Mouse (Mus musculus): ENCODE data around the gene Fndc9.

Fndc9 gene

GRCm38 (mm10) chr11:46235334-46235733, at the start of gene Fndc9:
TSS of gene Fndc9 (plus strand) at chr11:46235531.
- DNase-seq = no peak

DNA sequence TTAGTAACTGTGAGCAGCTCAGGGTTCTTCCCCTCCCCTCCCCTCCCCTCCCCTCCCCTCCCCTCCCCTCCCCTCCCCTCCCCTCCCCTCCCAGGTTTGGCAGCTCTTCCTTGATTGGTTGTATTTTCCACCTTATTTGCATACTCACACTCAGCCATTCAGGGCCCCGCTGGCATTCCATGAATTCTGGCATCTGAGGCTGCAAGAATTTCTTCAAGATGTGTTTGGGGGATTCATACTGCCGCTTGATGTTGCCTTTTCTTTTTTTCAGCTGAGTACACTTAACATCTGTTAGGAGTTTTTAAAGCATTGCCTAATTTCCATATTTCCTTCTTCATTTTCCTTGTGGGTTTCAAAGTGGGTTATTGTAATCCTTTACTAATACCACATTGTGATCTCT, 47.0 kb upstream of the Fndc9 start:
- DNase-seq = no peak

GRCm38 (mm10) chr11:46194175-46194574, 41.2 kb upstream of the Fndc9 start:
- DNase-seq = no peak

GRCm38 (mm10) chr11:46200664-46201063, 34.7 kb upstream of the Fndc9 start:
- peak; percentile 37 for DNase-seq

- DNase-seq = no peak
Measured at GRCm38 (mm10) chr11:46201636-46202546, 33.4 kb upstream of the Fndc9 start.

DNA sequence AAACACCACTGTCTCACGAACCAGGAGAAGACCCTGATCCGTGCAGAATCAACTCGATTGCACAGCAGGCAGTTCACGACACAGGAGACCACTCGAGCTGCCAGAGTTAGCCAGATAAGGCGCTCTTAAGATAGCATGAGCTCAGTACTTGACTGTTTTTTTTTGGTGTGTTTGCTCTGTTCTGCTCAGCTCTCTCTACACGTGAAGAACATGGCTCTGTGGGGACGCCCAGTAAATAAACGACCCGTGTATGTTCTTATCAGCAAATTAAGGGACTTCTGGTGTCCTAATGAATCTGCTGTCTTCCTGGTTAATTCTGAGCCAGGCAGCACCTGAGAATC, 32.8 kb upstream of the Fndc9 start:
- no peak for DNase-seq

GRCm38 (mm10) chr11:46204841-46205240, 30.5 kb upstream of the Fndc9 start:
- DNase-seq = no peak

- DNase-seq = no peak
Measured at GRCm38 (mm10) chr11:46205639-46206409, 29.5 kb upstream of the Fndc9 start.

GRCm38 (mm10) chr11:46209884-46210283, 25.4 kb upstream of the Fndc9 start:
- no peak for DNase-seq

DNA sequence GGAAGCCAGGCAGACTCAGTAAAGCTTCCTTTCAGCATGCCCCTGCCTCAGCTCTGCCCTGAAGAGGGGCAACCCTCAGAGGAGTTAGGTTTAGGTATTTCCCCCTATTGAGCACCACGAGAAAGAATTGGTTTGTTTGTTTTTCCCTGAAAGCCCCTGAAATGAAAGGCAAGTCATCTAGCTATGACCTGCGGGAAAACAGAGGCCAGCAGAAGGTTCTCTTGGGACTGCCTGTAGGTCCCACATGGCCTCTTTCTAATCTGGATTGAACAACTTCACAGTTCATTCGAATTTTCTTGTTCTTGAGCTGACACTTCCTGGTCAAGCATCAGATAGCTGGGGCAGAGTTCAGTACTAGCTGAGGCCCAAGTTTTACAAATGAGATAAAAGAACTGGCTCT, 23.5 kb upstream of the Fndc9 start:
- no peak for DNase-seq

GRCm38 (mm10) chr11:46213844-46214243, 21.5 kb upstream of the Fndc9 start:
- no peak for DNase-seq

GRCm38 (mm10) chr11:46214368-46215230, 20.7 kb upstream of the Fndc9 start:
- DNase-seq = no peak

DNA sequence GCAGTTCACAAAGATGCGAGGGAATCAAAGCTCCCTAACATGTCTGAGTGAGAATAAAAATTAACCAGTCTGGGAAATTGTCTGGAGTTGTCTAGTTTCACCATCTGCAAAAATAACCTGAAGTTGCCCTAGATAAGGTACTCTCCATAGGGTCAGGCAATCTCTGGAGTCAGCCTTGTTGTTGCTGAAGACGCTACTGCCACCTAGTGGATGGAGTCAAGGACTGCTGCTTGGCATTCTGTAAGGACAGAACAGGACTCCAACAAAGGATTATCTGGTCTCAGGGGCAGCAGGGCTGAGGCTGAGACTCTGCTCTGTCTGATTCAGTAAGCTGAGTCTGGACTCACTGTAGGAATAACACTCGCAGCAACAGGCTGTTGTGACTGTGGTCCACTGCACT, 20.0 kb upstream of the Fndc9 start:
- peak; percentile 57 for DNase-seq

DNA sequence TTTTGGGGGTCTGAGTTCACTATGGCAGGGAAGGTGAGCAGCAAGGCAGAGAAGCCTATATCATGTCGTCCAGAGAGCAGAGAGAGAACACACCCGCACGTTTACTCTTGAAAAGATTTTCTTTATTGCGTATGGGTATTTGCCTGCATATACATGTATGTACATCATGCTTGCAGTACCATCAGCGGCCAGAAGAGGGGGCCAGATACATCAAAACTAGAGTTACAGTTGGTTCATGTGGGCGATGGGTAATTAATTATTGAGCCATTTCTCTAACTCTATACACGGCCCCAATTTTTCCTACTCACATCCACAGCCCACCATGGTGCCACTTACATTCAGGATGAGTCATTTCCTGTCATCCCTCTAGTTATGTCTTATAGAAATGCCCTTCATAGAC, 18.7 kb upstream of the Fndc9 start:
- DNase-seq = no peak

DNA sequence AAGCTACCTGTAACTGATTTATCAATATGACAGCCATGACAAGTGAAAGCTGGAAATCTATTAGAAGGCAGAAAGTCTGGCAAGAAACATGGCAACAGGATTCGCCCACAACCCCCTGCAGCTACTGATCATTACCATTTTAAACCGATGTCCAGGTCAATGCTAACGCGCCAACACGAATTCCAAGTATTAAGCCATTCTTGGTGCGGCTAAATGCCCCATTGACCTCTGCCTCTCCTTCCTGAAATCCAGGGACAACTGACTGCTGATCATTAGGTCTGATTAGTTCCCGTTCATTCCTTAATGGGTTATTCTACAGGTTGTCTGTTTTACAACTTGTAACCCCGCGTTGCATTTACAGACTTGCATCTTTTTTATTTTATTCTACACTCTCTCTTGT, 17.6 kb upstream of the Fndc9 start:
- DNase-seq = no peak

DNA sequence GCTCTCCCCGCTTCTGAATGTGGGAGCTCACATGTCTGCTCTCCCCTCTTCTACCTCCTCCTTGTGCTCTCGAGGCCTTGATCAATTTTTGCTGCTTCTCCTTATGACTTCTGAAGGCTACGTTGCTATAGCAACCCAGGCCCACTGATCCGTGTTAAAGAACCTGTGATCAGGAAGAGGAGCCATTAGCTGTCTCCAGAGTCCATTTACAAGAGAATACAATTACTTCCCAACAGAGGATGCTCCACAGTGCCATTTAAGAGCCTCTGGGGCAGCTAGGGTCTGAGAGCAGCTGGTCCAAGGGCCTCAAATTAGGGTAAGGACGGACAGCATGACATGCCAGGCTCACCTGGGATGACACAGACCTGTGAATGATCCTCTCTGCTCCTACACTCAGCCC, 16.7 kb upstream of the Fndc9 start:
- no peak for DNase-seq

- DNase-seq = no peak
Measured at GRCm38 (mm10) chr11:46219380-46219779, 16.0 kb upstream of the Fndc9 start.

DNA sequence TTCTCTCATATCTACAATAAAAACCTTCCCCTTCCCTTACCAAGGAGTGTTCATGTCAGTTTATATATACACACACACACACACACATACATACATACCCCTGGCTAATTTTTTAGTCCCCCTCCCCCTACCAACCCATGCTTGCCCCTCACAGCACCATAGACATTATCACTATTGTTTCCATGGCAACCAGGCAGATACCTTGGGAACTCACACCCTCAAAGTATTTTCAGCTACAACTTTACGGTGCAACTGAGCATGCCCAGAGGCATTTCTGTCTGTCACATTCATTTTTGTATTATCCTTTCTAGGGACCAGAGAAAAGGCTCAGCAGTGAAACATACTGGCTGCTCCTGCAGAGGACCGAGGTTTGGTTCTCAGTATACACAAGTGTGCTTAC, 15.1 kb upstream of the Fndc9 start:
- DNase-seq = no peak

- DNase-seq = no peak
Measured at GRCm38 (mm10) chr11:46223575-46223974, 11.8 kb upstream of the Fndc9 start.

DNA sequence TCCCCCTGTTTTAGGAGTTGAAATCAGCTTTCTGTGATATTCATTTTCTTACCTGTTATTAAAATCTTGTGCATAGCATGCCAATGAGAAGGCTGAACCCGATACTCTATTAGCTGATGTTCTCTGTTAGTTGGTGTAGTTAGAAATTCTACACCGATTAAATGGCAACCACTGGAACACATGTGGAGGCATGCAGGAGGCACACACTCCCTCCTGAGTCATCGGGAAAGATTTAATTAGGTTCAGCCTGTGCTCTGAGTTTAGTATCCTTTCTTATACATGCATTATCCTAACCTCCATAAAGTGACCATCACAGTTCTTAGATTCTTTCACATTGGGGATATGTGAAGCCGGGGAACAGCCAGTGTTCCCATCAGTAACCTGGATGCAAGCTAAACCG, 10.0 kb upstream of the Fndc9 start:
- DNase-seq = no peak

- no peak for DNase-seq
Measured at GRCm38 (mm10) chr11:46230184-46230583, 5.1 kb upstream of the Fndc9 start.

GRCm38 (mm10) chr11:46232803-46233202, 2.5 kb upstream of the Fndc9 start:
- no peak for DNase-seq

- no peak for DNase-seq
Measured at GRCm38 (mm10) chr11:46233966-46234365, 1.4 kb upstream of the Fndc9 start.
